Mouse (Mus musculus) heart, adult 2 months (tissue): ENCODE measurements around the gene Robo2. TPM values are rescaled to one million over a fixed set of nuclear protein-coding genes. Genes with fewer than 3 reads are reported as not detected.

ENCODE experiments used
- DNase-seq, 2 experiments: peaks; one replicate each; pipeline ENCODE4 v3.0.0; 2021
- H3K27ac ChIP-seq: fragments of 200-600 bp; 2 replicates; pipeline ENCODE4 v1.8.1; 2022
- H3K27me3 ChIP-seq: fragments of 200-500 bp; 2 replicates; pipeline ENCODE4 v1.6.1; 2012; ENCODE audit warnings: mild to moderate bottlenecking, low read length, inconsistent platforms, mixed read lengths; ENCODE audit not compliant: control insufficient read depth, insufficient read depth
- H3K36me3 ChIP-seq: fragments of 200-500 bp; 2 replicates; pipeline ENCODE4 v1.6.1; 2012; ENCODE audit warnings: low read length, inconsistent platforms; ENCODE audit not compliant: control insufficient read depth, insufficient read depth
- H3K4me1 ChIP-seq: fragments of 200-500 bp; 2 replicates; pipeline ENCODE4 v1.6.1; 2011; ENCODE audit warnings: low read length; ENCODE audit not compliant: control insufficient read depth, insufficient read depth
- H3K4me3 ChIP-seq: fragments of 200-600 bp; 2 replicates; pipeline ENCODE4 v1.8.1; 2022
- H3K79me2 ChIP-seq: fragments of 200-500 bp; replicated peaks from 2 replicates; pipeline ENCODE4 v1.6.1; 2012; ENCODE audit warnings: mild to moderate bottlenecking, inconsistent platforms, low read length, moderate library complexity, mixed read lengths; ENCODE audit not compliant: control insufficient read depth, insufficient read depth
- H3K9ac ChIP-seq: fragments of 200-500 bp; 2 replicates; pipeline ENCODE4 v1.6.1; 2012; ENCODE audit warnings: low read depth, mild to moderate bottlenecking, control low read depth, inconsistent platforms, low read length, mixed read lengths
- CTCF ChIP-seq: fragments of 200-600 bp; IDR thresholded peaks from 2 replicates; pipeline ENCODE4 v1.8.1; 2022; ENCODE audit warnings: antibody characterized with exemption, mild to moderate bottlenecking, moderate library complexity
- EP300 ChIP-seq: fragments of 200-500 bp; IDR thresholded peaks from 2 replicates; pipeline ENCODE4 v1.6.1; 2011; ENCODE audit warnings: low read depth, low read length, control low read depth; ENCODE audit not compliant: insufficient read depth
- POLR2A ChIP-seq: fragments of 200-500 bp; IDR thresholded peaks from 2 replicates; pipeline ENCODE4 v1.6.1; 2011; ENCODE audit warnings: mild to moderate bottlenecking, low read depth, low read length, control low read depth; ENCODE audit not compliant: insufficient read depth
- WGBS: fragments of 180-500 bp; shearing (Covaris S2); methylation state at CpG from one replicate; pipeline ENCODE4 v1.1.7; 2018; 5-methylcytosine and 5-hydroxymethylcytosine counted together
- intact Hi-C: fragments of 180-260 bp; cut with DNase I; formaldehyde crosslinking; loops from one replicate; pipeline ENCODE4 v1.15.1; 2025
- polyA plus RNA-seq: library from polyadenylated mRNA; depleted of rRNA; stranded (reverse); fragments of >200 nt; gene quantifications from 2 replicates; pipeline ENCODE4 v1.2.3, GENCODE M21; 2012
- total RNA-seq, 2 experiments: library from RNA; stranded (reverse); gene quantifications; 2 replicates each; pipeline ENCODE4 v1.2.3; 2021

Gene Robo2
- total and polyA plus RNA-seq, 3 experiments, result 0.39 to 1.0 (median 0.70) TPM

- no peak for DNase-seq
- H3K27me3 ChIP-seq, result peaks cover 3% of the 10 kb centered on the region
- peaks cover 2% of the 10 kb centered on the region for H3K4me1 ChIP-seq
- intact Hi-C loops, result no loop called here
- no peaks in the 10 kb centered on the region for H3K79me2 ChIP-seq
- TF ChIP-seq EP300 (no peak), POLR2A (no peak), CTCF (no peak)
- WGBS, result 65% methylated on average over 1 of the region's 1 CpGs
- H3K9ac ChIP-seq, result no peak overlapping the region
- H3K4me3 ChIP-seq, result no peak overlapping the region
- H3K27ac ChIP-seq, result no peak overlapping the region
- H3K36me3 ChIP-seq, result no peaks in the 10 kb centered on the region
Observed at GRCm38 (mm10) chr16:74408566-74408965, 3.1 kb downstream of the Robo2 start.

- Histone ChIP-seq H3K36me3 (no peaks in the 10 kb centered on the region), H3K4me3 (no peak overlapping the region), H3K79me2 (no peaks in the 10 kb centered on the region), H3K27ac (no peak overlapping the region), H3K27me3 (no peaks in the 10 kb centered on the region), H3K9ac (no peak overlapping the region), H3K4me1 (no peaks in the 10 kb centered on the region)
- TF ChIP-seq POLR2A (no peak), CTCF (no peak), EP300 (no peak)
- intact Hi-C loops, result no loop called here
- WGBS, result 91% methylated on average over 2 of the region's 2 CpGs
- no peak for DNase-seq
Observed at GRCm38 (mm10) chr16:74397291-74397690, 14.3 kb downstream of the Robo2 start.

GRCm38 (mm10) chr16:74395678-74396077, 15.9 kb downstream of the Robo2 start:
- Histone ChIP-seq H3K36me3 (no peaks in the 10 kb centered on the region), H3K4me3 (no peak overlapping the region), H3K27ac (no peak overlapping the region), H3K4me1 (no peaks in the 10 kb centered on the region), H3K27me3 (no peaks in the 10 kb centered on the region), H3K9ac (no peak overlapping the region), H3K79me2 (no peaks in the 10 kb centered on the region)
- no peak for DNase-seq
- intact Hi-C loops, result no loop called here
- 80% methylated on average over 2 of the region's 2 CpGs for WGBS
- no peak for TF ChIP-seq EP300
- TF ChIP-seq POLR2A, result no peak
- no peak for TF ChIP-seq CTCF

GRCm38 (mm10) chr16:74379458-74379857, 32.2 kb downstream of the Robo2 start:
- H3K9ac ChIP-seq, result no peak overlapping the region
- no peaks in the 10 kb centered on the region for H3K27me3 ChIP-seq
- no peaks in the 10 kb centered on the region for H3K36me3 ChIP-seq
- H3K4me1 ChIP-seq, result no peaks in the 10 kb centered on the region
- H3K4me3 ChIP-seq, result no peak overlapping the region
- DNase-seq, result no peak
- 53% methylated on average over 2 of the region's 2 CpGs for WGBS
- intact Hi-C loops, result no loop called here
- no peak for TF ChIP-seq CTCF
- no peak for TF ChIP-seq EP300
- TF ChIP-seq POLR2A, result no peak
- no peaks in the 10 kb centered on the region for H3K79me2 ChIP-seq
- no peak overlapping the region for H3K27ac ChIP-seq

- Histone ChIP-seq H3K79me2 (no peaks in the 10 kb centered on the region), H3K27me3 (no peaks in the 10 kb centered on the region), H3K9ac (no peak overlapping the region), H3K4me1 (no peaks in the 10 kb centered on the region), H3K36me3 (no peaks in the 10 kb centered on the region), H3K4me3 (no peak overlapping the region), H3K27ac (no peak overlapping the region)
- WGBS, result 85% methylated on average over 12 of the region's 12 CpGs
- DNase-seq, result no peak
- intact Hi-C loops, result no loop called here
- TF ChIP-seq POLR2A (no peak), CTCF (no peak), EP300 (no peak)
Observed at GRCm38 (mm10) chr16:74375342-74375940, 36.2 kb downstream of the Robo2 start.

GRCm38 (mm10) chr16:74374540-74374939, 37.1 kb downstream of the Robo2 start:
- TF ChIP-seq POLR2A (no peak), CTCF (no peak), EP300 (no peak)
- 40% methylated on average over 5 of the region's 5 CpGs for WGBS
- Histone ChIP-seq H3K27ac (no peak overlapping the region), H3K79me2 (no peaks in the 10 kb centered on the region), H3K4me1 (no peaks in the 10 kb centered on the region), H3K36me3 (no peaks in the 10 kb centered on the region), H3K4me3 (no peak overlapping the region), H3K9ac (no peak overlapping the region), H3K27me3 (no peaks in the 10 kb centered on the region)
- intact Hi-C loops, result no loop called here
- no peak for DNase-seq
